Mouse (Mus musculus): ENCODE measurements around the gene Zfp385b.

Zfp385b gene

GRCm38 (mm10) chr2:77790846-77791245 lies 28.6 kb downstream of the Zfp385b start:
- peak; percentile 13 to 68 for DNase-seq (ENCODE audit: inconsistent age in 2 of 2, low spot score in 1 of 2)

DNA sequence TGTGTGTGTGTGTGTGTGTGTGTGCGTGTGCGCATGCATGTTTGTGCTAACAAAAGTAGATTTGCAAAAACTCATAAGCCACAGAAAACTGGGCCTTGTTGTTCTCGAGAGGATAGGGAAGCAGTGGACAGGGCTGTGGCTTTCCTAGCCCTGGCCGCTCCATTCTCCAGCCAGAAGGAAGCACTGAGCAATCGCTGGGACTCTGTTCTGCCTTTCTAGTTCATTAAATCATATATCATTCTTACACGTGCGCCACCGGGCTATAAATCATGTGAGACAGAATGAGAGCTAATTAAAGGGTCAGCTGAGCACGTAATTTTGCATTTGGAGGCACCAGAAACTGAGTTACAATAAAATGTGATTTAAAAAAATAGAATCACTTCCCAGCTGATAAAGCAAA lies 29.1 kb downstream of the Zfp385b start:
- DNase-seq (ENCODE audit: inconsistent age in 2 of 2, low spot score in 1 of 2) = peak in 1 of 2 experiments; percentile 24

GRCm38 (mm10) chr2:77781390-77781789 lies 38.0 kb downstream of the Zfp385b start:
- DNase-seq (ENCODE audit: inconsistent age in 2 of 2, low spot score in 1 of 2) = no peak

GRCm38 (mm10) chr2:77777781-77778180 lies 41.7 kb downstream of the Zfp385b start:
- DNase-seq (ENCODE audit: inconsistent age in 2 of 2, low spot score in 1 of 2) = peak in 1 of 2 experiments; percentile 36

GRCm38 (mm10) chr2:77777047-77777686 lies 42.3 kb downstream of the Zfp385b start:
- DNase-seq (ENCODE audit: inconsistent age in 2 of 2, low spot score in 1 of 2) = no peak

- no peak for DNase-seq (ENCODE audit: inconsistent age in 2 of 2, low spot score in 1 of 2)
Measured at GRCm38 (mm10) chr2:77775247-77775880, 44.1 kb downstream of the Zfp385b start.

DNA sequence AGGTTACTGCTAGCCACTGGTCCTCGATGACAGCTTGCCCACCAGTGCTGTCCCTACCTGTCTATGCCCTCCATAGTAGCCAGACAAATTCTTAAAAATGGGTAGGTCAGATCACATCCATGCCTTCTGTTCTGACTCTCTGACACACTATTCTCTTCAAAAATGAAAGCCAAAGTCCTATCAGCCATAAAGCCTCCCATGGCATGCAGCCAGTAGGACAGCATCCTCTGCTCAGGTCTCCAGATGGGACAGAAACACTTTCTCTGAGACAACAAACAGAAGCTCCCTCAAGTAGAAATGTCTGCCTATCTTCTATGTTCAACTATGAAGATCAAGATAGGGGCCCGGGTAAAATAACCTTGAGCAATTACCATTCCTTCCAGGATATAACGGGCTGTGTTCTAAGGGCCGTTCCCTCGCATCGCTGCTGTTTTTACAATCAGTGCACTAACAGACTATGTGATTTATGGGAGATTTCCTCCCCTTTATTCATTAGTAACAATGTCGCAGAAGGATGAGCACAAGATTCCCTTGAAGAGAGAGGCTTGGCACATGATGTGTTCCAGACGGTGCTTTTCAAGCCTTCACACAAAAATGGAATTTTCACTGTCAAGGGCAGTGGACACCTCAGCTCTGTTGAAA lies 49.3 kb downstream of the Zfp385b start:
- DNase-seq (ENCODE audit: inconsistent age in 2 of 2, low spot score in 1 of 2) = no peak

GRCm38 (mm10) chr2:77768321-77768886 lies 51.0 kb downstream of the Zfp385b start:
- no peak for DNase-seq (ENCODE audit: inconsistent age in 2 of 2, low spot score in 1 of 2)

DNA sequence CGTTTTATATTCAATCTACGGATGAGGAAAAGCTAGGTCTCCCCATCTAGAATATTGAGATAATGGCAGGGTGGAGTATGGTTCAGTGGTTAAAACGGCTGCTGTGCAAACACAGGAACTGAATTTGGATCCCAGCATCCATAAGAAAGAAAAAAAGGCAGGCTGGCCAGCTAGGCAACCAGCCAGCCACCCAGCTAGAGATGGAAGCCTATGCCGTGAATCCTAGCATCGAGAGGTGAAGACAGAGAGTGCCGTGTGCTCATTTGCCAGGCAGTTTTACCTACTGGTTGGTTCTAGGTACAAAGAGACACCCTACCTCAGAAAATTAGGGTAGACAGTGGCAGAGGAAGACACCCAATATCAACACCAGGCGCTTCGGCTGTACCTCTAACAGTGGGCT lies 57.5 kb downstream of the Zfp385b start:
- DNase-seq (ENCODE audit: inconsistent age in 2 of 2, low spot score in 1 of 2) = no peak

DNA sequence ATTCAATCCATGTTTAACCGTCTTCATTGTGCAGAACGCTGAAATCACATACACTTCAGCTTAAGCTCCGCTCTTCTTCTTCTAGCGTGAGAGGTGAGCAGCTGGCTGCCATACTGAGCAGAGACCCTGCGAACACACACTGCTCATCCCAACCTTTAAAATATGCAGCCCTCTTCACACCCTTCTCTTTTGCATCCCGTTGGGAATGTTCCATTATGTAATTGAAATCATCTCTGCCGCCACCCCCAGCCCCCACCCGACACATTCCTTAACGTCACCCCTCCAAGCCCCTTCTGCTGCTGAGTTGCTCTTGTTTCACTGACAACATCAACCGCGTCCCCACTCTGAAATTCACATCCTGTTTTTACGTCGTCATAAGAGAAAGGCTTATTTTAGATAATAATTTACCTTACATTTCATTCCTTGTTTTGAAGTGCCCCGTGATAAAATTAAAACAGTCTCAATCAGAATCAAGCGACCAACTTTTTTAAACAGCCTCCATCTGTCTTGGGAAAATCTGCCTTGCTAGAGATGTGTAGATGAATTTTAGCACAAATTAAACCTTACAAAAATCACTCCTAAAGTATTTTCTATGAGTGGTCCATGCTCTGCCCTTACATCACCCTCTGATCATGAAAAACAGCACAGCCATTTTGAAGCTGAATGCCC lies 60.9 kb downstream of the Zfp385b start:
- no peak for DNase-seq (ENCODE audit: inconsistent age in 2 of 2, low spot score in 1 of 2)

DNA sequence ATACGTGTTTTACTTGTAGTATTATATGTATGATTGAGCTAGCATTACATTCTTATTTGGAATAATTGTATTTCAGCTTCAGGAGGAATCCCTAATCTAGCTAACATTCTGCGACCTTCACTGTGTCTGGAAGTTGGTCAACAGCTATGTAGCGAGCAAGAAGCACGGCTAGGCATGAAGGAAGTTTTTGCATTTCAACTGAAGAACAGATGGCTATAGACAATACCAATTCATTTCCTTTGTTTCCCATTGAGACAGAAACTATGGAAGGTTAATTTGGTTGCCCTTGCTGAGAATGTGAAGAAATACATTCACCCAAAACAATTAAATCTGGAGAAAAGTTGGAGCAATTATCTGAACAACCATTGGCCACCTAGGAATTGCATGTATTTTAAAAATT lies 66.9 kb downstream of the Zfp385b start:
- no peak for DNase-seq (ENCODE audit: inconsistent age in 2 of 2, low spot score in 1 of 2)

DNA sequence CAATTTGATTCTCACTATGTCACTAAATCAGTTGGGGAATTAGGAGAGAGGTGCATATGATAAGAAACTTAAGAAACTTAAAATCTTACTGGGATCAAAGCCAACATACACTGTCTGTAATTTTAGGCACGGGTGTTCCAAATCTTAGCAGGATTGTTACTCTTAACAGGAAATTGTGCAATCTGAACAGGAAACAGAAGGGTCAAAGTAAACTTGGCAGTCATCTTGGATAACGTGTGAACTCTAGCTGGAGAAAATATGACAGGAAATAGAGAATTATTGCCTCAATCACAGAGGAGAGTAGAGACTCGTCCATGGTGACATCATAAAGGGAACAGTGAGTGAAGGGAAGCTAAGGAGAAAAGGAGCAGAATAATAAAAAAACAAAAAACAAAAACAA lies 69.8 kb downstream of the Zfp385b start:
- no peak for DNase-seq (ENCODE audit: inconsistent age in 2 of 2, low spot score in 1 of 2)

- DNase-seq (ENCODE audit: inconsistent age in 2 of 2, low spot score in 1 of 2) = no peak
Measured at GRCm38 (mm10) chr2:77746417-77746816, 73.0 kb downstream of the Zfp385b start.

DNA sequence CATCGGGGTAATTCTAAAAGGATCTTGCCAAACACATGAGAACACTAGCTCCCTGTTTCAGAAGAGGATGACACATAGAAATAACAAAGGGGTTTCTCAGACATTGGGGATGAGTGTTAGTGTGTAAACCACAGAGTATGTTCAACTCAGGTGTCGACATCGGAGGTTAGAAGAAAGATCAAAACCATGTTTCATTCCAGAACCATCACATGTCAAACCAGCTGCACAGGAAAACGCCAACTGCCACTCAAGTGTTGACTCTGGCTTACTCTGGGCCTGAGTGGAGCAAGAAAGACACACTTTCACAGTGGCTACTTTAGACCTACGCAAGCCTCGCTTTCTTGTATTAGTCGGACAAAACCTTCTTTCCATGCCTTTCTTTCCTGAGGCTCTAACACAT lies 74.2 kb downstream of the Zfp385b start:
- DNase-seq (ENCODE audit: inconsistent age in 2 of 2, low spot score in 1 of 2) = no peak

GRCm38 (mm10) chr2:77742359-77742758 lies 77.1 kb downstream of the Zfp385b start:
- DNase-seq (ENCODE audit: inconsistent age in 2 of 2, low spot score in 1 of 2) = no peak

DNA sequence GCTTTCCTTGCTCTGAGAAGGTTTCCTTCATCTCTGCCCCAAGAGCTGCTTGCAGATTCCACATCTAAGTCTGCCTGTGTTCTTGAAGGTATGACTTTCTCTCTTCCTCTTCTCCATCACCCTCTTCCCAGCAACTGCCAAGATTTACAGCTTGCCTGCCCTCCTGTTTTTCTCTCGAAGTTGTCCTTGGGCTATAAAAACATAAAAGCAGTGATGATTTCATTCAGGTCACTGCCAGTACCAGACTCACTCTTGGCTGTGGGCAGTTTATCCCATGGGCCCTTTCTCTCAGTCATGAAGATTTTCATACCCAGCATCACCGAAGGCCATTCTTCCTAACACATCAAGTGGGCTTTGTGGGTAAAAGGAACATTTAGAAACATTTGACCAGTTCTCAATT lies 89.2 kb downstream of the Zfp385b start:
- peak; percentile 60 to 82 for DNase-seq (ENCODE audit: inconsistent age in 2 of 2, low spot score in 1 of 2)

GRCm38 (mm10) chr2:77726798-77727197 lies 92.6 kb downstream of the Zfp385b start:
- no peak for DNase-seq (ENCODE audit: inconsistent age in 2 of 2, low spot score in 1 of 2)

DNA sequence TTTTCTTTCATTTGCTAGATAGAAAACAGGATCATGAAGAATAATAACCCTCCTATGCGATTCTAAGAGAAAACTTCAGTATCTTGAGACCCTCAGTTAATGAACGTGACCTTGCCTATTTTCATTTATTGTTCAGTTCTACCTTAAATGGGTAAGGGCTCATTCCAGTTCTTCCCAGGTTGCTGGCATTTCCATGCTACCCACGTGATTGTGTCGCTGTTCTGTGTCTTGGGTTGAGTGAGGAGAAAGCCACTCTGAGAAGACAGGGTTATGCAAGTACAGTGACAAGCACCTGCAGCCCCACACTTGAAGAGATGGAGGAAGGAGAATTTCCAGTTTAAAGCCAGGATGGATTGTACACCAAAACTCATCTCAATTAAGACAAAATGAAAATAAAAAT lies 98.6 kb downstream of the Zfp385b start:
- DNase-seq (ENCODE audit: inconsistent age in 2 of 2, low spot score in 1 of 2) = no peak

GRCm38 (mm10) chr2:77716367-77716766 lies 103.1 kb downstream of the Zfp385b start:
- no peak for DNase-seq (ENCODE audit: inconsistent age in 2 of 2, low spot score in 1 of 2)

DNA sequence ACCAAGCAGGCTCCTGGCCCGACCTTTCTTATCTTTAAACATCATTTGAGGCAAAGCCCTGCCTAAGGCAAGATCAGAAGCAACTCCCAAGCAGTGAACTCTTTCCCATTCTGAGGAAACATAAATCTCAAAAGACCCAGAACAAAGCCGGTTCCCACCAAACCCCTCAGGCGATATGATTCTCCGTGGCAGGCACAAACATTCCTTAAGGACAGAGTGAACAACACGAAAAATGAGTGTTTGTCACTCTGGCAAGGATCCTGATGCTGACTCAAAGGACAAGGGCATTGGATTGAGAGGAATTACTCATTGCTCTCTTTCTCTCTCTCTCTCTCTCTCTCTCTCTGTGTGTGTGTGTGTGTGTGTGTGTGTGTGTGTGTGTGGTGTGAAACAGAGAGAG lies 105.6 kb downstream of the Zfp385b start:
- peak; percentile 80 to 90 for DNase-seq (ENCODE audit: inconsistent age in 2 of 2, low spot score in 1 of 2)

- no peak for DNase-seq (ENCODE audit: inconsistent age in 2 of 2, low spot score in 1 of 2)
Measured at GRCm38 (mm10) chr2:77711751-77712150, 107.7 kb downstream of the Zfp385b start.
